Mouse (Mus musculus): ENCODE data around the gene Olfr554.
"Not testable (repeated sequence)": the region's sequence is repeated elsewhere in the genome, so short reads cannot be mapped to it uniquely, and the experiment has no call there.

The Olfr554 gene

DNA sequence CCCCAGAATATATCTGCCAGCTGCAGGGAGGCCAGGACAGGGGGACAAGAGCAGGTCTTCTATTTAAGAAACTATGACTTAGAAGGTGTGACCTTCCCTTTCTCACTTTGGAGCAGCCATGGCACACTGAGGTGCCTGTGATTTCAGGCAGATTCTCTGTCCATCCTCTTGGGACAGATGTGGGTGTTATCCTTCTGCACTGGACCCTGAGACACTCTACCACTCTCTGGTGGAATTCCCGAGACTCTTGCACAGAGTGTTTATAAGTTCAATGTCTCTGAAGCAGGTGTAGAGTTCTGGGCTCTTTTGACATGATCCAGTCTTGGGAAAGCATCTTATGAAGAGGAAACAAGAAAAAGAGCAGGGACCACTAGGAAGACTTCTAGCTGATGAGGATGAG is at the start of gene Olfr554:
Olfr554 (plus strand) TSS at position 301 of the 400 bp plus-strand sequence.
- no peak for DNase-seq (ENCODE audit: low spot score)

GRCm38 (mm10) chr7:102591786-102592185 is 46.4 kb upstream of the Olfr554 start, which contains the start of gene Olfr551:
Gene Olfr551 (minus strand): TSS chr7:102591886.
- DNase-seq (ENCODE audit: low spot score): no peak

- DNase-seq (ENCODE audit: low spot score): no peak
Measured at GRCm38 (mm10) chr7:102597378-102598031, 40.7 kb upstream of the Olfr554 start, which contains the start of gene Olfr552. Gene Olfr552 (plus strand): TSS chr7:102597770.

GRCm38 (mm10) chr7:102618118-102618517 is 20.1 kb upstream of the Olfr554 start, which contains the start of gene Olfr553:
Gene Olfr553 (minus strand): TSS chr7:102618218.
- DNase-seq (ENCODE audit: low spot score): no peak

DNA sequence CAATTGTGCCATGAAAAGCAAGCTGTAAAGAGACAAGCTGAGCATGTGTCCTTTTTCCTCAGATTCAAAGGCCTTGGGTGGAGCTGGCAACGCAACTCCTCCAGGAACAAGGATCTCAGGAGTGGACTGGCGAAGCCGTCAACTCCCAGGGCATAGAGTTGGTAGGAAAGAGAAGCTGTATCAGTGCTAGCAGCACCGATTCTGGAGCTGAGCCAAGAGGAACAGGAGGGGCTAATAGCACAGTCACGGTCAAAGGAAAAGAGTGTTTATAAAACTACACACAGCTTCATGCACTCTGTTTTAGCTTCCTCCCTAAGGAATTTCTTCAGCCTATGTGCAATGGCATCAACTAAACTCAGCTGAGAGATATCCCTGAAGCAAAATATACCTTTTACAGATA is 18.6 kb upstream of the Olfr554 start:
- no peak for DNase-seq (ENCODE audit: low spot score)

DNA sequence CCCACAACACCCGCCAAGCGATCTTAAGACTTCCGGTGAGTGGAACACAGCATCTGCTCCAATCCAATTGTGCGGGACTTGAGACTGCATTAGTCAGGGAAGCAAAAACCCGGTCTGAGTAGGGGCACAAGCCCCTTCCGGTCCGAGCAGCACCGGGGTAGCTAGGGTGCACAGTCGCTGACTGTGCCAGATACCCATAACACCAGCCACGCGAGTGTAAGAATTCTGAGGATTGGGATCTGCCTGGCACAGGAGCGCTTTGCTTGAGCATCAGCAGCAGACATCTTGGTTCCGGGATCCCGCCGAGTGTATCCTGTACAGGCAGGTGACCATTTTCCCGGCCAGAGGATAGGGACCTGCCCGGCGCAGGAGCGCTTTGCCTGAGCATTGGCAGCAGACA is 17.9 kb upstream of the Olfr554 start:
- DNase-seq (ENCODE audit: low spot score): not testable (repeated sequence)

- no peak for DNase-seq (ENCODE audit: low spot score)
Measured at GRCm38 (mm10) chr7:102636665-102637064, 1.6 kb upstream of the Olfr554 start.

- DNase-seq (ENCODE audit: low spot score): not testable (repeated sequence)
Measured at GRCm38 (mm10) chr7:102644945-102645344, 6.7 kb downstream of the Olfr554 start.

GRCm38 (mm10) chr7:102658523-102658922 is 20.3 kb downstream of the Olfr554 start, which contains the start of gene Olfr555:
Gene Olfr555 (plus strand): TSS chr7:102658823.
- no peak for DNase-seq (ENCODE audit: low spot score)

GRCm38 (mm10) chr7:102664599-102664998 is 26.4 kb downstream of the Olfr554 start, which contains the start of gene Olfr556:
Gene Olfr556 (plus strand): TSS chr7:102664899.
- DNase-seq (ENCODE audit: low spot score): no peak

- no peak for DNase-seq (ENCODE audit: low spot score)
Measured at GRCm38 (mm10) chr7:102665378-102665777, 27.1 kb downstream of the Olfr554 start.

- no peak for DNase-seq (ENCODE audit: low spot score)
Measured at GRCm38 (mm10) chr7:102676225-102676624, 38.0 kb downstream of the Olfr554 start.

DNA sequence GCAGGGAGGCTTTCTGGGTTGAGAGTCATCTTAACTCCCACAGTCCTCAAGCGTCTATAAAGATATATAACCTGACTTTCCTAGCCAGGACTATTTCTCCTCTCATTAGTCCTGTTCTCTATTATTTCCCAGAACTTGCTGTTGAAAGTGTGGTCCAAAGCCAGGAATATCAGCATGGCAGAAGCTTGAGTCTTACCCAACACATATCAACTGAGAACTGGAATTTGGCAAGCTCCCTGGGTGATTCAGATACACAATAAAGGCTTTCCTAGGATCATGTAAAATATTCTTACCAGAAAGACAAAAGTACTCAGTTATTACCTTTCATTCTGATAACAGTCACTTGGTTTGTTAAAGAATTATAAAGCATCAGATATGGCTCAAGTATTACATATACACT is 43.7 kb downstream of the Olfr554 start:
- no peak for DNase-seq (ENCODE audit: low spot score)

DNA sequence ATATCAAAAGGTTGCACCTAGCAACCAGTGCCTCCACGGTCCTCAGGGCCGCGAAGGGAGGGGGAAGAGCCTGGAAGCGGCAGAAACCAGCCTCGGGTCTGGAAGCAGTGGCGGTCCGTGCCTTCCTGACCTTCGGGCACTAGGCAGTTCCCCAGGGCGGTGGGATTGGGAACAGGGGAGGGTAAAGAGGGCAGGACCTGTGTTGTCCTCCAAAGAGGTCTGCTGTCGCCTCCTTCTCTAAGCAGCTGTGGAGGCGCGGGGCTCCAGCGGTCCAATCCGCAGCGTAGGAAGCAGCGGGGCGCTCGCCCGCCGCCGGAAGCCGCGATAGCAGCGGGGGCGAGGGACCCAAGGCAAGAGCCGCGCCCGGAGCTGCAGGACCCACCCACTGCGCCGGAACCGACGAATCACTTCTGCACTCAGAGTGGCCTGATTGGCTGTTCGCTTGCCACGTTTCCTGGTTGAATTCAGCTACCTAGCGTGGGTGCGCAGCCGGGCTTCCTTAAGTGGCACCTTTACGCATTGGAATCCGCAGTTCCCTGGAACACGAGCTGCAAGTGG is 48.8 kb downstream of the Olfr554 start, which contains the start of gene Trim68:
Trim68 (minus strand) TSS at position 384 of the 558 bp plus-strand sequence.
- peak; percentile 90 for DNase-seq (ENCODE audit: low spot score)
